Mouse (Mus musculus) thymus, adult 2 months (tissue): Measurements from ENCODE around the gene Soat1.

ENCODE experiments used
- CTCF ChIP-seq: fragments of 200-500 bp; IDR thresholded peaks from 2 replicates; pipeline ENCODE4 v1.5.1; 2012; ENCODE audit warnings: mild to moderate bottlenecking, control low read depth, low read length, moderate library complexity, borderline replicate concordance; ENCODE audit not compliant: control insufficient read depth, poor library complexity, insufficient read depth; ENCODE audit errors: extremely low read depth
- POLR2A ChIP-seq: fragments of 200-500 bp; IDR thresholded peaks from 2 replicates; pipeline ENCODE4 v1.6.1; 2012; ENCODE audit warnings: mild to moderate bottlenecking, low read length, control low read depth, moderate library complexity; ENCODE audit not compliant: control insufficient read depth, poor library complexity, insufficient read depth; ENCODE audit errors: extremely low read depth

DNA sequence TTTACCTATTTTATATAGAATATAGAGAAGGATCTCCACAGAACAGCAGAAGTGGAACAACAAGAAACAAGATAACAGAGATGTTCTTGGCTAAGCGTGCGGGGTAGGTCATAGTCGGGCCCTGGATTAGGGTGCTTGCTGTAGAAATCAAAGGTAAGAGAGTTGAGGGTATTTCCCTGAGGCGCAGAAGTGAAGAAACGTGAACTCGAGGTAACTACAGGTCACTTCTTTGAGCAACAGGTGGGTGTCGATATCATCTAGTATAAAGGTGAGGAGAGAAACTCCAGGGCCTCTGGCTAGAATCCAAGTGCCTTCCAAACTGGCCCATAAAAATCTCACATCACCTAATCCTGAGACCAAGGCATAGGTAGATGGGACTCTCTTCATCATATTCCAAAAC lies 2.4 kb upstream of the Soat1 start:
- no peak for TF ChIP-seq CTCF
- TF ChIP-seq POLR2A = no peak
